Mouse (Mus musculus) heart, adult 9 months (tissue): ENCODE measurements around the gene Mtrf1l.
A peak's percentile ranks its signal among the peaks of the same experiment; 100 is the strongest.

Experiments used
- DNase-seq, 2 experiments: peaks; one replicate each; pipeline ENCODE4 v3.0.0; 2022; ENCODE audit warnings: low spot score in 2 of 2

The Mtrf1l gene

DNA sequence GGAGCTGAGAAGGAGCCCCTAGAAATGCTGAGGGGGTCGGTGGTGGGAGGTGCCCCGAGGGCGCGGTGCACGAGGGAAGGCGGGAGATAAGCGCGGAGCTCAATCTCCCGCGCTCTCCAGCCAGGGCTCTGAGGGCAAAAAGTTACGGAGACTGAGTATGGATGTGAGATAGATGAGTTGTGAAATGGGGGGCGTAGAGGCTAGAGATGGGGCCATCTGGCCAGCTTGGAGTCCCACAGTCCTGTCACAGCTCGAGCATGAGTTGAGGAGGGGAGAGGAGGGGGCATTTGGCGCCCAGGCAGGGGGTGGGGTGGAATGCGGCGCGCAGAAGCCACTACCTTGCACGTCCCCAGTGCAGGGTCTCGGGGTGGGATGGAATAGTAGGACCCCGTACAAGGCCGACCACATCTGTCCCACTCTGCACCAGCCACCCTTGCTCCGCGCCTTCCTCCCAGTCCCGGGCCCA is 19.0 kb downstream of the Mtrf1l start:
- peak in 1 of 2 experiments; percentile 4 for DNase-seq

GRCm38 (mm10) chr10:5803739-5804138 is 20.0 kb downstream of the Mtrf1l start:
- no peak for DNase-seq

GRCm38 (mm10) chr10:5802866-5803265 is 20.8 kb downstream of the Mtrf1l start:
- DNase-seq, result no peak

DNA sequence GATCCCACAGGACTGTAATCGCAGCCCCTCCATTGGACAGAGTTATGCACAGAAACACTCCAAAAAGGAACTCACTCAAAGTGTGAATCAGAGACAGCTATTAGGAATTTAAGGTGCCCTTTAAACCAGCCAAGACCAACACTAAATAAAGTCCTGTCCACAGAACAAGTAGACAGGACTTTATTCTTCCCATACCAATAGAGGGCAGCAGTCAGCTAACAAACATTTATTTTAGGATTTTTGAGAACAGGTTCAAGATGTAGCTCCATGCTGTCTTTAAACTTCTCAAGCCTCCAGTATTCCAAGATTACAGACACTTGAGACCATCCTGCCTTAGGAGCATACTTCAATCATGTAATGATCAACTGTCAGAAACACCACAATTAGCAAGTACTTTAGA is 23.2 kb downstream of the Mtrf1l start:
- no peak for DNase-seq

DNA sequence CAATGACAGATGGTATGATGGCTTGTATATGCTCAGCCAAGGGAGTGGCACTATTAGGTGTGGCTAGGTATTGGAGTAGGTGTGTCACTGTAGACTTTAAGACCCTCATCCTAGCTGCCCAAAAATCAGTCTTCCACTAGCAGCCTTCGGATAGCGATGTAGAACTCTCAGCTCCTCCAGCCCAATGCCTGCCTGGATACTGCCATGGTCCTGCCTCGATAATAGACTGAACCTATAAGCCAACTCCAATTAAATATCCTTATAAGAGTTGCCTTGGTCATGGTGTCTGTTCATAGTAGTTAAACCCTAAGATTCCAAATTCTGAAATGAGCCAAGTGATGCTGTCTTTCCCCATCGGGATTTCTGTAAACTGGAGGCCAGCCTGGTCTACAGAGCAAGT is 25.6 kb downstream of the Mtrf1l start:
- DNase-seq, result no peak

GRCm38 (mm10) chr10:5790657-5791056 is 33.1 kb downstream of the Mtrf1l start:
- DNase-seq, result no peak

GRCm38 (mm10) chr10:5786923-5787322 is 36.8 kb downstream of the Mtrf1l start:
- DNase-seq, result no peak
